13 mouse cellular contexts compared by ENCODE assay signal in genomic region chr9:58440614-58441013, GRCm38 (mm10). TPM values are rescaled to one million over a fixed set of nuclear protein-coding genes. Genes with fewer than 3 reads are reported as not detected.
A peak's percentile ranks its signal among the peaks of the same experiment; 100 is the strongest.
DNase-seq lines count a peak whose midpoint lies in the region; ATAC-seq lines count a peak whose summit lies in the region.
"Had no signal": no experiment of that assay in that cellular context is flagged by ENCODE, and none has a peak within 500 bp of the region (broad histone marks: within the 10 kb centered on the region; RNA-seq: fewer than 3 reads in every experiment).

No protein-coding gene starts in this region.

- H3K27ac ChIP-seq in forebrain, embryonic 10.5 days, result peak overlapping the region; percentile 58; the same call in 1 of the 2 replicates
- no peak overlapping the region for H3K27ac ChIP-seq in forebrain, embryonic 12.5 days
- peak overlapping the region; percentile 60; the same call in 1 of the 2 replicates for H3K27ac ChIP-seq in limb, embryonic 15.5 days
- H3K27ac ChIP-seq in limb, embryonic 10.5 days, result no peak overlapping the region
- H3K27ac ChIP-seq: heart, embryonic 13.5 days had no signal

- no peak for DNase-seq in forebrain, embryonic 10.5 days (ENCODE audit: extremely low spot score, low spot score)
- DNase-seq in limb, embryonic 10.5 days (ENCODE audit: low spot score), result no peak
- DNase-seq in cerebellum, postnatal 36 days, result peak; percentile 19 to 34
- peak; percentile 18 for DNase-seq in skeletal muscle tissue, adult 2 months (ENCODE audit: low read depth, low spot score)
- DNase-seq in urinary bladder, postnatal 14 days (ENCODE audit: low spot score), result no peak
- DNase-seq in c-Kit-positive CD71-positive TER-119-positive erythroid progenitor cells, embryonic 14.5 days (ENCODE audit: low spot score), result no peak
- DNase-seq: kidney, adult 8-10 months; lung, postnatal 4 days had no signal

- no peak overlapping the region for H3K9ac ChIP-seq in forebrain, embryonic 12.5 days
- H3K9ac ChIP-seq in limb, embryonic 15.5 days, result no peak overlapping the region
- H3K9ac ChIP-seq: heart, embryonic 13.5 days had no signal

- peaks cover 56% of the 10 kb centered on the region for H3K4me1 ChIP-seq in forebrain, embryonic 10.5 days
- peaks cover 41% of the 10 kb centered on the region for H3K4me1 ChIP-seq in forebrain, embryonic 12.5 days
- peaks cover 38% of the 10 kb centered on the region for H3K4me1 ChIP-seq in limb, embryonic 15.5 days
- H3K4me1 ChIP-seq in limb, embryonic 10.5 days, result peaks cover 36% of the 10 kb centered on the region

- H3K4me2 ChIP-seq in forebrain, embryonic 12.5 days, result no peak overlapping the region
- H3K4me2 ChIP-seq in limb, embryonic 15.5 days, result no peak overlapping the region
- H3K4me2 ChIP-seq: heart, embryonic 13.5 days; liver, embryonic 11.5 days had no signal

- no peaks in the 10 kb centered on the region for H3K36me3 ChIP-seq in forebrain, embryonic 10.5 days (replicated peaks)
- H3K36me3 ChIP-seq in forebrain, embryonic 12.5 days (replicated peaks), result no peaks in the 10 kb centered on the region
- H3K36me3 ChIP-seq in limb, embryonic 15.5 days, result no peaks in the 10 kb centered on the region
- H3K36me3 ChIP-seq in limb, embryonic 10.5 days, result no peaks in the 10 kb centered on the region
- H3K36me3 ChIP-seq: heart, embryonic 13.5 days had no signal

- peaks cover 19% of the 10 kb centered on the region for H3K27me3 ChIP-seq in forebrain, embryonic 10.5 days (ENCODE audit: poor library complexity, severe bottlenecking)
- 0 out of 2 replicates have a peak, but pooled peaks cover 6% of the 10 kb centered on the region for H3K27me3 ChIP-seq in forebrain, embryonic 12.5 days
- no peaks in the 10 kb centered on the region for H3K27me3 ChIP-seq in limb, embryonic 15.5 days
- H3K27me3 ChIP-seq in limb, embryonic 10.5 days (ENCODE audit: low read depth, poor library complexity, severe bottlenecking), result no peaks in the 10 kb centered on the region

- ATAC-seq in forebrain, embryonic 12.5 days (ENCODE audit: low FRiP score), result no peak
- peak; percentile 16; the same call in 1 of the 2 replicates for ATAC-seq in limb, embryonic 15.5 days (ENCODE audit: insufficient number of reproducible peaks, low FRiP score, low TSS enrichment, low read depth)

- H3K9me3 ChIP-seq in forebrain, embryonic 10.5 days, result no peaks in the 10 kb centered on the region
- no peaks in the 10 kb centered on the region for H3K9me3 ChIP-seq in forebrain, embryonic 12.5 days
- no peaks in the 10 kb centered on the region for H3K9me3 ChIP-seq in limb, embryonic 15.5 days
- no peaks in the 10 kb centered on the region for H3K9me3 ChIP-seq in limb, embryonic 10.5 days (replicated peaks)
- H3K9me3 ChIP-seq: heart, embryonic 13.5 days had no signal

- H3K4me3 ChIP-seq in forebrain, embryonic 10.5 days, result no peak overlapping the region
- no peak overlapping the region for H3K4me3 ChIP-seq in forebrain, embryonic 12.5 days (replicated peaks)
- no peak overlapping the region for H3K4me3 ChIP-seq in limb, embryonic 15.5 days
- no peak overlapping the region for H3K4me3 ChIP-seq in limb, embryonic 10.5 days
- H3K4me3 ChIP-seq: erythroblast, embryonic 14.5 days; heart, embryonic 13.5 days had no signal

RNA-seq across cellular contexts. Expression of gene Insyn1, which starts 47.8 kb away (rescaled TPM):
- polyA plus RNA-seq in forebrain, embryonic 10.5 days (2016; fragmentation: Nextera tagmentation; extraction: Ambion mirVana), result 0.66 TPM in 2 replicates
- polyA plus RNA-seq in forebrain, embryonic 12.5 days (2016; fragmentation: Nextera tagmentation; extraction: Ambion mirVana), result 4.0 and 4.7 TPM in 2 replicates
- 2.9 and 3.2 TPM in 2 replicates for polyA plus RNA-seq in limb, embryonic 15.5 days (2015; fragmentation: Nextera tagmentation; extraction: Ambion mirVana)
- polyA plus RNA-seq in limb, embryonic 10.5 days (2016; fragmentation: Nextera tagmentation; extraction: Ambion mirVana), result 1.2 and 1.3 TPM in 2 replicates
- polyA plus RNA-seq: erythroblast, embryonic 14.5 days had no signal

Comparison
In these comparisons a context has a peak if more than half of its experiments do, and no peak if none do; other contexts are left out.
1. H3K27ac ChIP-seq: peak in forebrain, embryonic 10.5 days (single experiment) and limb, embryonic 15.5 days (single experiment); none in forebrain, embryonic 12.5 days (single experiment) and limb, embryonic 10.5 days (single experiment).
2. DNase-seq: peak in cerebellum, postnatal 36 days (2 of 2) and skeletal muscle tissue, adult 2 months (single experiment); none in forebrain, embryonic 10.5 days (single experiment), limb, embryonic 10.5 days (single experiment), urinary bladder, postnatal 14 days (single experiment) and c-Kit-positive CD71-positive TER-119-positive erythroid progenitor cells, embryonic 14.5 days (single experiment).